Comparison of ENCODE assay signal across 12 mouse cellular contexts in the genomic region with DNA sequence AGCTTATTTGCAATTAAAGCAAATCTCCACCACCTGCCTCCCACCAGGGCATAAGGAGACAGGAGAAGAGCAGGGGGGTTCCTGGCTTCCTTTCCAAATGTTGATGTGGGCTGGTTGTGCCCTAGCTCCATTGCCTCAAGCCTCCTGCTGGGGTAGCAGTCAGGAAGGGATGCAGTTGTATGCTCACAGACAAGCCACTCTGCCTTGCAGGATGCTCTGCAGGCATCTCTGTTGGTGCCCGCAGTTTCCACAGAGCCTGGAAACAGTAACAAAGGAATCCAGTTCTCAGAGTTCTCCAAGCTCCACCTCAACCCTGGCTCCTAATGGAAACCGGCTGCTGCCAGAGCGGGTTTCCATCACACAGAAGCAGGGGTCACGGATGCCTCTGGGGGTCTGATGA. TPM values are rescaled to one million over a fixed set of nuclear protein-coding genes. Genes with fewer than 3 reads are reported as not detected.
DNase-seq lines count a peak whose midpoint lies in the region; ATAC-seq lines count a peak whose summit lies in the region.
"Had no signal": no experiment of that assay in that cellular context is flagged by ENCODE, and none has a peak within 500 bp of the region (broad histone marks: within the 10 kb centered on the region; RNA-seq: fewer than 3 reads in every experiment).

No protein-coding gene starts in this region.

- H3K4me1 ChIP-seq in hindbrain, embryonic 12.5 days, result peaks cover 20% of the 10 kb centered on the region
- H3K4me1 ChIP-seq in midbrain, embryonic 12.5 days, result peaks cover 15% of the 10 kb centered on the region

- 4% methylated on average over 4 of the region's 4 CpGs for WGBS in hindbrain, embryonic 12.5 days
- 5% methylated on average over 4 of the region's 4 CpGs for WGBS in midbrain, embryonic 12.5 days

- no peaks in the 10 kb centered on the region for H3K9me3 ChIP-seq in hindbrain, embryonic 12.5 days (replicated peaks)
- no peaks in the 10 kb centered on the region for H3K9me3 ChIP-seq in midbrain, embryonic 12.5 days
- H3K9me3 ChIP-seq: heart, embryonic 13.5 days; kidney, embryonic 15.5 days had no signal

- H3K4me3 ChIP-seq in hindbrain, embryonic 12.5 days, result no peak overlapping the region
- no peak overlapping the region for H3K4me3 ChIP-seq in midbrain, embryonic 12.5 days
- H3K4me3 ChIP-seq: erythroblast, embryonic 14.5 days; heart, embryonic 13.5 days; kidney, embryonic 15.5 days had no signal

- intact Hi-C loops in left cerebral cortex, postnatal 4 days (cut with DNase I), result no loop called here

- no peaks in the 10 kb centered on the region for H3K27me3 ChIP-seq in hindbrain, embryonic 12.5 days
- H3K27me3 ChIP-seq in midbrain, embryonic 12.5 days, result no peaks in the 10 kb centered on the region
- H3K27me3 ChIP-seq: heart, embryonic 13.5 days; kidney, embryonic 15.5 days had no signal

- no peak overlapping the region for H3K9ac ChIP-seq in hindbrain, embryonic 12.5 days
- H3K9ac ChIP-seq in midbrain, embryonic 12.5 days (replicated peaks), result 0 out of 2 replicates have a peak overlapping the region, but pooled peaks have one; percentile 4
- H3K9ac ChIP-seq: heart, embryonic 13.5 days; kidney, embryonic 15.5 days had no signal

- peak; percentile 63 for DNase-seq in left cerebral cortex, postnatal 4 days
- no peak for DNase-seq in left cerebral cortex, adult 11 months (ENCODE audit: low spot score)
- no peak for DNase-seq in urinary bladder, postnatal 36 days (ENCODE audit: low spot score in 2 of 2)
- DNase-seq in kidney, adult 9 months, result no peak
- DNase-seq in layer of hippocampus, adult 8-10 months (ENCODE audit: low spot score in 2 of 2), result no peak
- no peak for DNase-seq in testis, postnatal 10 days (ENCODE audit: low spot score)

- H3K27ac ChIP-seq in hindbrain, embryonic 12.5 days, result peak overlapping the region; percentile 83
- peak overlapping the region; percentile 71 for H3K27ac ChIP-seq in midbrain, embryonic 12.5 days (replicated peaks)
- H3K27ac ChIP-seq: heart, embryonic 13.5 days; kidney, embryonic 15.5 days; macrophage had no signal

- peak overlapping the region; percentile 13; the same call in 1 of the 2 replicates for H3K4me2 ChIP-seq in hindbrain, embryonic 12.5 days (replicated peaks)
- no peak overlapping the region for H3K4me2 ChIP-seq in midbrain, embryonic 12.5 days (replicated peaks)
- H3K4me2 ChIP-seq: heart, embryonic 13.5 days; kidney, embryonic 15.5 days had no signal

- peak; percentile 66; the same call in 1 of the 2 replicates for ATAC-seq in hindbrain, embryonic 12.5 days (ENCODE audit: low FRiP score)
- peak; percentile 58 for ATAC-seq in midbrain, embryonic 12.5 days (ENCODE audit: low FRiP score, low read depth)

- no peaks in the 10 kb centered on the region for H3K36me3 ChIP-seq in hindbrain, embryonic 12.5 days
- no peaks in the 10 kb centered on the region for H3K36me3 ChIP-seq in midbrain, embryonic 12.5 days
- H3K36me3 ChIP-seq: heart, embryonic 13.5 days; kidney, embryonic 15.5 days had no signal

RNA-seq across cellular contexts. Expression of a gene that starts 58.0 kb away (rescaled TPM):
- 100 to 1,000 TPM; 159 to 167 TPM for total RNA-seq in left cerebral cortex, postnatal 4 days (2021)
- polyA plus RNA-seq in hindbrain, embryonic 12.5 days (2016; fragmentation: Nextera tagmentation; extraction: Ambion mirVana), result 45.1 and 45.2 TPM in 2 replicates
- polyA plus RNA-seq in midbrain, embryonic 12.5 days (2016; fragmentation: Nextera tagmentation; extraction: Ambion mirVana), result 25.4 and 27.1 TPM in 2 replicates
- 100 to 1,000 TPM; 101 to 141 (median 116) TPM for total RNA-seq in layer of hippocampus, adult 8-10 months (2022)
